Mouse (Mus musculus) CD8-positive naive resting alpha-beta T cell, adult 57 days (primary cell): ENCODE data around the gene Dennd4c. TPM values are rescaled to one million over a fixed set of nuclear protein-coding genes. Genes with fewer than 3 reads are reported as not detected.

ENCODE experiments used
- total RNA-seq: library from RNA; stranded (reverse); gene quantifications from one replicate; pipeline ENCODE4 v1.2.4, GENCODE M21; 2023

The Dennd4c gene
- total RNA-seq, result 34.5 TPM

GRCm38 (mm10) chr4:86748336-86749291 is at the start of gene Dennd4c:
TSS of gene Dennd4c (plus strand) at chr4:86748555.

GRCm38 (mm10) chr4:86857113-86858069 is 109.0 kb downstream of the Dennd4c start, which contains the start of gene Rps6:
TSS of gene Rps6 (minus strand) at chr4:86857412.

GRCm38 (mm10) chr4:86874146-86874847 is 125.9 kb downstream of the Dennd4c start, which contains the start of gene Acer2:
TSS of gene Acer2 (plus strand) at chr4:86874396.

Other genes starting within 250 kb of the Dennd4c start
- gene Saxo1, start 190.2 kb upstream of the Dennd4c start, total RNA-seq, result not detected
- gene Rraga, start 172.9 kb upstream of the Dennd4c start, total RNA-seq, result 53.1 TPM
- 26.4 TPM for gene Haus6, start 136.5 kb upstream of the Dennd4c start, total RNA-seq
- 14.3 TPM for gene Plin2, start 78.5 kb upstream of the Dennd4c start, total RNA-seq
- gene Rps6, start 108.9 kb downstream of the Dennd4c start, total RNA-seq, result 2,648 TPM
- 3.8 TPM for gene Acer2, start 125.8 kb downstream of the Dennd4c start, total RNA-seq